ENCODE assay signal across 12 mouse cellular contexts in genomic region chr13:104635965-104636462, GRCm38 (mm10).
DNase-seq lines count a peak whose midpoint lies in the region; ATAC-seq and TF ChIP-seq lines count a peak whose summit lies in the region.
"Had no signal": no experiment of that assay in that cellular context is flagged by ENCODE, and none has a peak within 500 bp of the region (broad histone marks: within the 10 kb centered on the region; RNA-seq: fewer than 3 reads in every experiment).

No protein-coding gene starts in this region.

- H3K4me2 ChIP-seq in kidney, postnatal 0 days (ENCODE audit: low read length): no peak overlapping the region
- H3K4me2 ChIP-seq in forebrain, embryonic 15.5 days (replicated peaks): no peak overlapping the region
- no peak overlapping the region for H3K4me2 ChIP-seq in hindbrain, embryonic 13.5 days

- H3K9me3 ChIP-seq in kidney, postnatal 0 days (replicated peaks; ENCODE audit: low read length): no peaks in the 10 kb centered on the region
- no peaks in the 10 kb centered on the region for H3K9me3 ChIP-seq in forebrain, embryonic 15.5 days
- H3K9me3 ChIP-seq in hindbrain, embryonic 13.5 days: no peaks in the 10 kb centered on the region

- peak; percentile 94 for ATAC-seq in kidney, postnatal 0 days (replicated peaks; ENCODE audit: low FRiP score, low read depth)
- ATAC-seq in forebrain, embryonic 15.5 days (replicated peaks): no peak
- ATAC-seq in hindbrain, embryonic 13.5 days (ENCODE audit: low FRiP score): no peak

- TF ChIP-seq EP300 in heart, adult 2 months (IDR thresholded peaks at IDR 0.05; ENCODE audit: insufficient read depth, low read depth, low read length): no peak

- no peak overlapping the region for H3K9ac ChIP-seq in heart, adult 2 months (ENCODE audit: low read depth, low read length)
- H3K9ac ChIP-seq in kidney, postnatal 0 days (ENCODE audit: low read depth, low read length): no peak overlapping the region
- no peak overlapping the region for H3K9ac ChIP-seq in forebrain, embryonic 15.5 days (replicated peaks)
- no peak overlapping the region for H3K9ac ChIP-seq in hindbrain, embryonic 13.5 days

- peak overlapping the region; percentile 47 for H3K27ac ChIP-seq in heart, adult 2 months
- peak overlapping the region; percentile 5; the same call in 1 of the 2 replicates for H3K27ac ChIP-seq in kidney, postnatal 0 days
- H3K27ac ChIP-seq in forebrain, embryonic 15.5 days (replicated peaks): no peak overlapping the region
- H3K27ac ChIP-seq in hindbrain, embryonic 13.5 days: no peak overlapping the region
- H3K27ac ChIP-seq: macrophage had no signal

- no peaks in the 10 kb centered on the region for H3K27me3 ChIP-seq in heart, adult 2 months (ENCODE audit: control insufficient read depth, insufficient read depth, low read length)
- H3K27me3 ChIP-seq in kidney, postnatal 0 days (ENCODE audit: insufficient read depth, low read length): no peaks in the 10 kb centered on the region
- no peaks in the 10 kb centered on the region for H3K27me3 ChIP-seq in forebrain, embryonic 15.5 days
- H3K27me3 ChIP-seq in hindbrain, embryonic 13.5 days: no peaks in the 10 kb centered on the region

- WGBS in heart, adult 2 months: 53% methylated on average over 6 of the region's 6 CpGs
- 57% methylated on average over 6 of the region's 6 CpGs for WGBS in kidney, postnatal 0 days
- 83% methylated on average over 6 of the region's 6 CpGs for WGBS in forebrain, embryonic 15.5 days
- 89% methylated on average over 6 of the region's 6 CpGs for WGBS in hindbrain, embryonic 13.5 days

- H3K4me3 ChIP-seq in heart, adult 2 months: no peak overlapping the region
- H3K4me3 ChIP-seq in kidney, postnatal 0 days (replicated peaks; ENCODE audit: low read depth, low read length): no peak overlapping the region
- H3K4me3 ChIP-seq in forebrain, embryonic 15.5 days: no peak overlapping the region
- H3K4me3 ChIP-seq in hindbrain, embryonic 13.5 days: no peak overlapping the region
- H3K4me3 ChIP-seq: erythroblast, embryonic 14.5 days had no signal

- H3K4me1 ChIP-seq in heart, adult 2 months (ENCODE audit: control insufficient read depth, insufficient read depth, low read length): no peaks in the 10 kb centered on the region; the same call in 1 of the 2 replicates
- peaks cover 12% of the 10 kb centered on the region; the same call in 1 of the 2 replicates for H3K4me1 ChIP-seq in kidney, postnatal 0 days (replicated peaks; ENCODE audit: insufficient read depth, low read length)
- peaks cover 13% of the 10 kb centered on the region for H3K4me1 ChIP-seq in forebrain, embryonic 15.5 days
- 0 out of 2 replicates have a peak, but pooled peaks cover 11% of the 10 kb centered on the region for H3K4me1 ChIP-seq in hindbrain, embryonic 13.5 days (replicated peaks)

- intact Hi-C loops in heart, adult 2 months (cut with DNase I): no loop called here
- intact Hi-C loops in heart, postnatal 14 days (cut with DNase I): no loop called here

- no peaks in the 10 kb centered on the region for H3K79me2 ChIP-seq in heart, adult 2 months (replicated peaks; ENCODE audit: control insufficient read depth, insufficient read depth, low read length)

- H3K36me3 ChIP-seq in heart, adult 2 months (ENCODE audit: control insufficient read depth, insufficient read depth, low read length): 0 out of 2 replicates have a peak, but pooled peaks cover 1% of the 10 kb centered on the region
- no peaks in the 10 kb centered on the region for H3K36me3 ChIP-seq in kidney, postnatal 0 days (ENCODE audit: insufficient read depth, low read length)
- no peaks in the 10 kb centered on the region for H3K36me3 ChIP-seq in forebrain, embryonic 15.5 days
- peaks cover 7% of the 10 kb centered on the region; the same call in 1 of the 2 replicates for H3K36me3 ChIP-seq in hindbrain, embryonic 13.5 days

- peak; percentile 30; the same call in 1 of the 2 replicates for TF ChIP-seq CTCF in heart, adult 2 months (IDR thresholded peaks at IDR 0.05)
- no peak for TF ChIP-seq CTCF in kidney, postnatal 0 days (IDR thresholded peaks at IDR 0.05; ENCODE audit: low read depth)

- no peak for TF ChIP-seq POLR2A in heart, adult 2 months (IDR thresholded peaks at IDR 0.05; ENCODE audit: insufficient read depth, low read depth, low read length)

- peak in 1 of 2 experiments; percentile 11 for DNase-seq in heart, adult 2 months
- no peak for DNase-seq in heart, postnatal 14 days
- peak; percentile 55 for DNase-seq in lung, postnatal 36 days
- DNase-seq in lung, postnatal 10 days: no peak
- DNase-seq in kidney, postnatal 0 days (ENCODE audit: low spot score): peak; percentile 34
- no peak for DNase-seq in c-Kit-positive CD71-positive TER-119-positive erythroid progenitor cells, embryonic 14.5 days (ENCODE audit: low spot score)
- DNase-seq: cerebellum, adult 18-20 months; spleen, adult 18-20 months had no signal

Comparison
In these comparisons a context has a peak if more than half of its experiments do, and no peak if none do; other contexts are left out.
1. DNase-seq: peak in lung, postnatal 36 days (single experiment) and kidney, postnatal 0 days (single experiment); none in heart, postnatal 14 days (0 of 2), lung, postnatal 10 days (single experiment) and c-Kit-positive CD71-positive TER-119-positive erythroid progenitor cells, embryonic 14.5 days (single experiment).
2. H3K27ac ChIP-seq: peak in heart, adult 2 months (single experiment) and kidney, postnatal 0 days (single experiment); none in forebrain, embryonic 15.5 days (single experiment) and hindbrain, embryonic 13.5 days (single experiment).